Mouse (Mus musculus): ENCODE results near the gene Isx. TPM values are rescaled to one million over a fixed set of nuclear protein-coding genes. Genes with fewer than 3 reads are reported as not detected.

The Isx gene
- under 1 TPM; 0.17 to 0.27 TPM for total RNA-seq (2021)

GRCm38 (mm10) chr8:74872940-74873339 lies at the start of gene Isx:
Isx (plus strand) TSS chr8:74873173.
- intact Hi-C loops (cut with DNase I): no loop called here
- DNase-seq: no peak

GRCm38 (mm10) chr8:74827689-74828088 lies 45.3 kb upstream of the Isx start:
- no peak for DNase-seq
- intact Hi-C loops (cut with DNase I): no loop called here

GRCm38 (mm10) chr8:74831322-74831721 lies 41.7 kb upstream of the Isx start:
- no peak for DNase-seq
- intact Hi-C loops (cut with DNase I): no loop called here

GRCm38 (mm10) chr8:74834246-74834645 lies 38.7 kb upstream of the Isx start:
- no peak for DNase-seq
- intact Hi-C loops (cut with DNase I): no loop called here

GRCm38 (mm10) chr8:74847376-74848048 lies 25.5 kb upstream of the Isx start:
- intact Hi-C loops (cut with DNase I): no loop called here
- no peak for DNase-seq

GRCm38 (mm10) chr8:74848707-74849106 lies 24.3 kb upstream of the Isx start:
- no peak for DNase-seq
- intact Hi-C loops (cut with DNase I): no loop called here

GRCm38 (mm10) chr8:74850971-74851370 lies 22.0 kb upstream of the Isx start:
- DNase-seq: no peak
- intact Hi-C loops (cut with DNase I): loop anchor here (5.0 kb wide), 1 partner anchor 1494 kb away; no protein-coding TSS in a partner anchor

GRCm38 (mm10) chr8:74851837-74852236 lies 21.1 kb upstream of the Isx start:
- intact Hi-C loops (cut with DNase I): loop anchor here (5.0 kb wide), 1 partner anchor 1495 kb away; no protein-coding TSS in a partner anchor
- peak; percentile 3 to 29 for DNase-seq

- peak; percentile 14 to 46 for DNase-seq
- intact Hi-C loops (cut with DNase I): loop anchor here (5.0 kb wide), 1 partner anchor 1496 kb away; no protein-coding TSS in a partner anchor
Observed at GRCm38 (mm10) chr8:74853488-74853887, 19.5 kb upstream of the Isx start.

GRCm38 (mm10) chr8:74854786-74855185 lies 18.2 kb upstream of the Isx start:
- intact Hi-C loops (cut with DNase I): loop anchor here (5.0 kb wide), 1 partner anchor 1497 kb away; no protein-coding TSS in a partner anchor
- no peak for DNase-seq

- intact Hi-C loops (cut with DNase I): no loop called here
Observed at GRCm38 (mm10) chr8:74855341-74855740, 17.6 kb upstream of the Isx start.

GRCm38 (mm10) chr8:74859241-74859640 lies 13.7 kb upstream of the Isx start:
- intact Hi-C loops (cut with DNase I): no loop called here
- DNase-seq: no peak

More at GRCm38 (mm10) chr8:74855341-74855740, 17.6 kb upstream of the Isx start:
- no peak for DNase-seq

- intact Hi-C loops (cut with DNase I): no loop called here
- DNase-seq: peak; percentile 11 to 19
Observed at GRCm38 (mm10) chr8:74860449-74860848, 12.5 kb upstream of the Isx start.

GRCm38 (mm10) chr8:74862598-74862997 lies 10.4 kb upstream of the Isx start:
- intact Hi-C loops (cut with DNase I): no loop called here
- no peak for DNase-seq

- intact Hi-C loops (cut with DNase I): no loop called here
- DNase-seq: peak in 1 of 2 experiments; percentile 3
Observed at GRCm38 (mm10) chr8:74870346-74870949, 2.5 kb upstream of the Isx start.

GRCm38 (mm10) chr8:74871686-74872085 lies 1.3 kb upstream of the Isx start:
- intact Hi-C loops (cut with DNase I): no loop called here
- DNase-seq: peak in 1 of 2 experiments; percentile 9

- intact Hi-C loops (cut with DNase I): no loop called here
- peak in 1 of 2 experiments; percentile 5 for DNase-seq
Observed at GRCm38 (mm10) chr8:74872151-74872823, 686 bp upstream of the Isx start.

- DNase-seq: no peak
- intact Hi-C loops (cut with DNase I): no loop called here
Observed at GRCm38 (mm10) chr8:74874565-74874964, 1.6 kb downstream of the Isx start.

GRCm38 (mm10) chr8:74878637-74879036 lies 5.7 kb downstream of the Isx start:
- intact Hi-C loops (cut with DNase I): no loop called here
- DNase-seq: no peak

GRCm38 (mm10) chr8:74888763-74889162 lies 15.8 kb downstream of the Isx start:
- intact Hi-C loops (cut with DNase I): no loop called here

GRCm38 (mm10) chr8:74891030-74891429 lies 18.1 kb downstream of the Isx start:
- intact Hi-C loops (cut with DNase I): no loop called here
- DNase-seq: no peak

More at GRCm38 (mm10) chr8:74888763-74889162, 15.8 kb downstream of the Isx start:
- DNase-seq: no peak
